Mouse (Mus musculus): ENCODE measurements at regions not wholly inside any gene's neighbourhood (a gene's known extent, or its start where the extent isn't known, plus 50 kb on each side); places are given as distances from the start of the nearest gene placed in this dataset.

GRCm38 (mm10) chr13:48316747-48317146 lies 55.7 kb downstream of the Id4 start:
- no peak for DNase-seq

- DNase-seq = peak; percentile 9
Observed at GRCm38 (mm10) chr13:48317457-48317856, 56.4 kb downstream of the Id4 start.

GRCm38 (mm10) chr13:48319001-48319400 lies 58.0 kb downstream of the Id4 start:
- DNase-seq = no peak

GRCm38 (mm10) chr13:48324290-48324718 lies 63.3 kb downstream of the Id4 start:
- DNase-seq = peak; percentile 9

GRCm38 (mm10) chr13:48330619-48331018 lies 69.6 kb downstream of the Id4 start:
- DNase-seq = no peak

GRCm38 (mm10) chr13:48336135-48336534 lies 75.1 kb downstream of the Id4 start:
- no peak for DNase-seq

GRCm38 (mm10) chr13:48336602-48337001 lies 75.6 kb downstream of the Id4 start:
- DNase-seq = no peak

GRCm38 (mm10) chr13:48338561-48338960 lies 77.5 kb downstream of the Id4 start:
- DNase-seq = no peak

GRCm38 (mm10) chr13:48350124-48350523 lies 89.1 kb downstream of the Id4 start:
- no peak for DNase-seq

- no peak for DNase-seq
Observed at GRCm38 (mm10) chr13:48350955-48351354, 89.9 kb downstream of the Id4 start.

- no peak for DNase-seq
Observed at GRCm38 (mm10) chr13:48357118-48357517, 96.1 kb downstream of the Id4 start.

- no peak for DNase-seq
Observed at GRCm38 (mm10) chr13:48357640-48358039, 96.6 kb downstream of the Id4 start.

- no peak for DNase-seq
Observed at GRCm38 (mm10) chr13:48371060-48371459, 110.0 kb downstream of the Id4 start.

- no peak for DNase-seq
Observed at GRCm38 (mm10) chr13:48376405-48376804, 115.4 kb downstream of the Id4 start.

GRCm38 (mm10) chr13:48383580-48384445 lies 122.8 kb downstream of the Id4 start:
- no peak for DNase-seq

- DNase-seq = no peak
Observed at GRCm38 (mm10) chr13:48384901-48385300, 123.9 kb downstream of the Id4 start.

GRCm38 (mm10) chr13:48391126-48391525 lies 122.1 kb downstream of the Zfp169 start:
- DNase-seq = no peak

GRCm38 (mm10) chr13:48397761-48398160 lies 115.5 kb downstream of the Zfp169 start:
- DNase-seq = no peak

- DNase-seq = peak; percentile 6
Observed at GRCm38 (mm10) chr13:48398617-48399016, 114.6 kb downstream of the Zfp169 start.

- DNase-seq = no peak
Observed at GRCm38 (mm10) chr13:48402316-48402715, 110.9 kb downstream of the Zfp169 start.

GRCm38 (mm10) chr13:48422438-48423329 lies 90.6 kb downstream of the Zfp169 start:
- no peak for DNase-seq

- no peak for DNase-seq
Observed at GRCm38 (mm10) chr13:48426816-48427215, 86.4 kb downstream of the Zfp169 start.

- no peak for DNase-seq
Observed at GRCm38 (mm10) chr13:48436659-48437345, 76.4 kb downstream of the Zfp169 start.
